Mouse (Mus musculus): ENCODE data around the gene Gm17949. TPM values are rescaled to one million over a fixed set of nuclear protein-coding genes. Genes with fewer than 3 reads are reported as not detected.

Gm17949 gene
- total RNA-seq, 1 experiment from 2014 or later = not detected

- no peak for ATAC-seq (replicated peaks in 1 of 2; ENCODE audit: insufficient read depth in 1 of 2, low FRiP score in 2 of 2, low TSS enrichment in 1 of 2, low read depth in 1 of 2, poor library complexity in 2 of 2, severe bottlenecking in 2 of 2)
Measured at GRCm38 (mm10) chr17:57063031-57063430, 51.8 kb downstream of the Gm17949 start.

GRCm38 (mm10) chr17:57066908-57067307 is 55.6 kb downstream of the Gm17949 start:
- ATAC-seq (replicated peaks in 1 of 2; ENCODE audit: insufficient read depth in 1 of 2, low FRiP score in 2 of 2, low TSS enrichment in 1 of 2, low read depth in 1 of 2, poor library complexity in 2 of 2, severe bottlenecking in 2 of 2) = no peak

GRCm38 (mm10) chr17:57070272-57070671 is 59.0 kb downstream of the Gm17949 start:
- ATAC-seq (replicated peaks in 1 of 2; ENCODE audit: insufficient read depth in 1 of 2, low FRiP score in 2 of 2, low TSS enrichment in 1 of 2, low read depth in 1 of 2, poor library complexity in 2 of 2, severe bottlenecking in 2 of 2) = no peak

GRCm38 (mm10) chr17:57070699-57071098 is 59.4 kb downstream of the Gm17949 start:
- no peak for ATAC-seq (replicated peaks in 1 of 2; ENCODE audit: insufficient read depth in 1 of 2, low FRiP score in 2 of 2, low TSS enrichment in 1 of 2, low read depth in 1 of 2, poor library complexity in 2 of 2, severe bottlenecking in 2 of 2)

Other genes starting within 250 kb of the Gm17949 start
- gene Dus3l, start 246.7 kb upstream of the Gm17949 start, total RNA-seq (2017) = 21.0 and 26.2 TPM in 2 replicates
- 1.4 TPM in 1 of 2 replicates, not detected in the other for gene Prr22, start 241.2 kb upstream of the Gm17949 start, total RNA-seq (2017)
- gene Rfx2, start 180.5 kb upstream of the Gm17949 start, total RNA-seq (2017) = 5.0 and 5.1 TPM in 2 replicates
- gene Acsbg2, start 137.0 kb upstream of the Gm17949 start, total RNA-seq (2017) = not detected in 2 replicates
- gene 1700061G19Rik, start 136.0 kb upstream of the Gm17949 start, total RNA-seq (2017) = 0.44 TPM in 1 of 2 replicates, not detected in the other
- 15.3 and 19.3 TPM in 2 replicates for gene Mllt1, start 76.1 kb upstream of the Gm17949 start, total RNA-seq (2017)
- gene Acer1, start 29.3 kb upstream of the Gm17949 start, total RNA-seq (2017) = not detected in 2 replicates
- 43.0 and 66.4 TPM in 2 replicates for gene Clpp, start 21.2 kb upstream of the Gm17949 start, total RNA-seq (2017)
- 13.2 and 18.7 TPM in 2 replicates for gene Alkbh7, start 14.1 kb upstream of the Gm17949 start, total RNA-seq (2017)
- not detected in 2 replicates for gene Pspn, start 11.5 kb upstream of the Gm17949 start, total RNA-seq (2017)
- 89.5 and 124 TPM in 2 replicates for gene Gtf2f1, start 181 bp upstream of the Gm17949 start, total RNA-seq (2017)
- 67.1 and 94.5 TPM in 2 replicates for gene Khsrp, start 20.1 kb downstream of the Gm17949 start, total RNA-seq (2017)
- not detected in 2 replicates for gene Slc25a41, start 30.2 kb downstream of the Gm17949 start, total RNA-seq (2017)
- gene Crb3, start 47.6 kb downstream of the Gm17949 start, total RNA-seq (2017) = 0.56 TPM in 1 of 2 replicates, not detected in the other
- gene Slc25a23, start 48.4 kb downstream of the Gm17949 start, total RNA-seq (2017) = 5.1 and 9.7 TPM in 2 replicates
- gene Dennd1c, start 67.0 kb downstream of the Gm17949 start, total RNA-seq (2017) = 21.1 and 24.2 TPM in 2 replicates
- gene Tubb4a, start 76.3 kb downstream of the Gm17949 start, total RNA-seq (2017) = 0.30 TPM in 1 of 2 replicates, not detected in the other
- 2.5 and 2.8 TPM in 2 replicates for gene Tnfsf9, start 93.9 kb downstream of the Gm17949 start, total RNA-seq (2017)
- gene Cd70, start 138.3 kb downstream of the Gm17949 start, total RNA-seq (2017) = 0.75 TPM in 1 of 2 replicates, not detected in the other
- 12.3 and 13.3 TPM in 2 replicates for gene Tnfsf14, start 182.7 kb downstream of the Gm17949 start, total RNA-seq (2017)
- 28.0 and 125 TPM in 2 replicates for gene C3, start 216.7 kb downstream of the Gm17949 start, total RNA-seq (2017)
- gene Gpr108, start 237.0 kb downstream of the Gm17949 start, total RNA-seq (2017) = 14.9 and 19.1 TPM in 2 replicates
- 9.4 and 17.9 TPM in 2 replicates for gene Trip10, start 238.0 kb downstream of the Gm17949 start, total RNA-seq (2017)

All from hematopoietic stem cell, adult 5-6 weeks (primary cell).